Mouse (Mus musculus): Measurements from ENCODE around the gene Ap1b1. TPM values are rescaled to one million over a fixed set of nuclear protein-coding genes. Genes with fewer than 3 reads are reported as not detected.
A peak's percentile ranks its signal among the peaks of the same experiment; 100 is the strongest.

Ap1b1 gene
- polyA plus RNA-seq, 1 experiment from 2014 or later: 127 TPM

DNA sequence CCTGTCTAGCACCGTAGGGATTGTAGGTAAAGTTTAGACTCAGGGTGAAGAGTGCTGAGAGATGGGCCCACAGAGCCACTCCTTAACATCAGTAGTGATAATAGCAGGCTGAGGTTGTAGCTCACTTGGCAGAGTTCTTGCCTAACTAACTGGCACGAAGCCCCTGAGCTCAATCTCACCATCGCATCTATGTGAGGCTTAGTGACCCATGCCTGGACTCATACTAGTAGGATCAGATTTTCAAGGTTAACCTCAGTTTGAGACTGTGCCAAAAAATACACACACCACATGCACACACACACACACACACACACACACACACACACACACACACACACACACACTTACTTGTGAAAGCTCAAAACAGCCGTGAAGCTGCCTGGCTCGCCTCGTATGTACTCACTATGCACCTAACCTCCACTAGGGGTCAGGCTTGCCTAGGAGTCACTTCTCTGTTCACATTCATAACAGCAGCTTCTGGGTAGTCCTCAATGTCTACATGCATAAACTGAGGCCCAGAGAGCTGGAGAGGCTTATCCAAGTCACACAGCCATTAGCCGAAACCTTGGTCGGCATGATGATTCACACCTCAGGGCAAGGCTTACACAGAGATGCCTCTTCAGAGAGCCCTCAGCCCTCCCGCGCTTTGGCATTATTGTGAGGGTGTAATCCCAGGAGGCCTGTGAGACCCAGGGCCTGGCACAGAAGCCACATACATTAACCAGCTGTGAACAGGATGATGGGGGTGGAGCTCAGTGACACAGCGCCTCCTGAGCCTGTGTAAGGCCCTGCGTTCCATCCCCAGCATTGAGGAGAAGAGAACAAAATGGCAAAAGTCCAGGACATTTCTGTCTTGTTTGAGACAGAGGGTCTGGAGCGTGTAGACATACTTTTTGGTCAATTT, 13.4 kb upstream of the Ap1b1 start:
- Histone ChIP-seq H3K4me3 (ENCODE audit: inconsistent target) (no peak overlapping the region), H3K27ac (no peak overlapping the region), H3K36me3 (ENCODE audit: inconsistent target) (no peaks in the 10 kb centered on the region), H3K79me2 (ENCODE audit: inconsistent target) (no peaks in the 10 kb centered on the region)
- 55% methylated on average over 12 of the region's 13 CpGs for WGBS (ENCODE audit: missing documents)

DNA sequence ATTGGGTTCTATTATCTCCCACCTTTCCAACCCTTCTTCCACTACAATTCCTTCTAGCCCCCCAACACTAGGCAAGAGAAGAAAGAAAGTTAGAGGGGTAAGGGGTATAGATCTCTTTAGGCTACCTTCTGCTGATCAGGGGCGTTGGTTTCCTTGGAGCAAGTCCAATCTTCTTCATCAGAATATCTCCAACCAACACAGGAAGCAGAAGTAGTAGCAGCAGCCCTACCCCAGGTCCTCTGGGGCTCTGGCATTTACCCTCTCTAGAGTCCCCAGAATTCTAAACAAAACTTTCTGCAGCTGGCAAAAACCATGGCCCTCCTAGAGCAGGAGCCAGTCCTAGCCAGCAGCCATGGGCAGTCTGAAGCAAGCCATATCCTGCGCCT, 12.8 kb upstream of the Ap1b1 start:
- 45% methylated on average over 2 of the region's 2 CpGs for WGBS (ENCODE audit: missing documents)
- Histone ChIP-seq H3K27ac (peak overlapping the region; percentile 27; the same call in 1 of the 2 replicates), H3K36me3 (ENCODE audit: inconsistent target) (no peaks in the 10 kb centered on the region), H3K79me2 (ENCODE audit: inconsistent target) (no peaks in the 10 kb centered on the region), H3K4me3 (ENCODE audit: inconsistent target) (no peak overlapping the region)

DNA sequence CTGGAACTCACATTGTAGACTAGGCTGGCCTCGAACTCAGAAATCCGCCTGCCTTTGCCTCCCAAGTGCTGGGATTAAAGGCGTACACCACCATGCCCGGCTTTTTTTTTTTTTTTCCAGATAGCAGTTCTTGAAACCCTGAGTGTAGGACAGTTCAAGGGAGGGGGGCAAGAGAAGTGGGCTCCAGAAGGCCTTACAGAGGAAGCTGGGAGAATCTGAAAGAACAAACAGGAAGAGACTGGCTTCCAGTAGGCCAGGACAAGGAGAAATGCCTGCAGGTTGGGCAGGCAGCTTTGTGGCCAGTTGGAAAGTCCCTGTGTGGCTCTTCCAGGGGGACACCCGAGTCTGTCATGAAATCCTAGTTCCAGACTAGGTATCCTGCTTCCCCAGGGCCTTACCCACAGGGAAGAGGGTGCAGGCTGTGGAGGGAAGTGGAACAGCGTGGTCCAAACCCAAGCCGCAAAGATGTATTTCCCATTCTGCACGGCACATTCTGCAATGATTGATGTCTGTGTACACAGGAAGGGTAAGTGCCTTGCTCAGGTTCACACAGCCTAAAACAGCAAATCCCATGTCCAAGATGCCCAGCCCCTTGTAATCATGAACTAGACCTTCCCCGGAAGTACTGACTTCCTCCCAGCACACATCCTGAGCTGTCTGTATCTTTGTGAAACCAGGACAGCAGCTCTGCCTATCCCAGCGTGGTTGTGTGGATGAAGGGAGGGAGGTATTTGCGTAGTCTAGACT, 12.1 kb upstream of the Ap1b1 start:
- Histone ChIP-seq H3K27ac (peak overlapping the region; percentile 27), H3K79me2 (ENCODE audit: inconsistent target) (no peaks in the 10 kb centered on the region), H3K36me3 (ENCODE audit: inconsistent target) (no peaks in the 10 kb centered on the region), H3K4me3 (ENCODE audit: inconsistent target) (no peak overlapping the region)
- 32% methylated on average over 11 of the region's 11 CpGs for WGBS (ENCODE audit: missing documents)

DNA sequence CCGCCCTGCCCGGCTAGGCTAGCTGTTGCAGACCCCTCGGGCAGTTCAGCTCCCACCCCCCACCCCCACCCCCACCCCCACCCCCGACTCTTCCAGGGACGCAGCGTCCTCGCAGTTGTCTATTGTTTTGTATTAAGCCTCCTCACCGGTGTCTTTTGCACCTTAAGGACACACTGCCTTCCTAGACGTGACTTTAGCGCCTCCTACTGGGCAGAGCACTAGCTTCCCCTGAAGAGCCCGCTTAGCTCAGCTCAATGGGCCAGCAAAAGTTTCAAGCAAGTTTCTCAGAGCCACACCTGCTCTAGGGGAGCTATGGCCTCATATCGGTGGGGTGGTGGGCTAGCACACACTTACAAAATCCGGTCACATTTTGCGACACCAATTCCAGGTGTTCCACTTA, 11.0 kb upstream of the Ap1b1 start:
- WGBS (ENCODE audit: missing documents): 20% methylated on average over 12 of the region's 14 CpGs
- no peak overlapping the region for H3K27ac ChIP-seq
- H3K4me3 ChIP-seq (ENCODE audit: inconsistent target): no peak overlapping the region
- H3K79me2 ChIP-seq (ENCODE audit: inconsistent target): no peaks in the 10 kb centered on the region
- no peaks in the 10 kb centered on the region for H3K36me3 ChIP-seq (ENCODE audit: inconsistent target)

DNA sequence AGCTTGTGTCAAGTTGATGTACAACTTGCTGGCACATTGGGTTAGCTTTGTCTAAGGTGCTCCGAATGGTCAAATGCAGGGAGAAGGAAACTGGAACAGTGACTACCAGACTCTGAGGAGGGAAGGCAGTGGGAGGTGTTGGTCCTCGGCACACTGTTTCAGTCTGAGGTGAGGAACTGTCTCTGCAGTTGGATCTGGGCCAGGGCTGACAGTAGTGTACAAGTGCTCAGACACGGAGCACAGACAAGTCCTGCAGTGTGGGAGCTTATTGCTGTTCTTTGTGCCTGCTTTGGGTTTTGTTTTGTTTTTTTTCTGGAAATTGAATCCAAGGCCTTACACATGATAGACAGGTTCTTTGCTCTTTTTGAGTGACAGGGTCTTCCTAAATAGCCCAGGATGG, 3.6 kb upstream of the Ap1b1 start:
- H3K27ac ChIP-seq: no peak overlapping the region
- WGBS (ENCODE audit: missing documents): 84% methylated on average over 3 of the region's 3 CpGs
- H3K4me3 ChIP-seq (ENCODE audit: inconsistent target): no peak overlapping the region
- no peaks in the 10 kb centered on the region for H3K36me3 ChIP-seq (ENCODE audit: inconsistent target)
- peaks cover 12% of the 10 kb centered on the region for H3K79me2 ChIP-seq (ENCODE audit: inconsistent target)

DNA sequence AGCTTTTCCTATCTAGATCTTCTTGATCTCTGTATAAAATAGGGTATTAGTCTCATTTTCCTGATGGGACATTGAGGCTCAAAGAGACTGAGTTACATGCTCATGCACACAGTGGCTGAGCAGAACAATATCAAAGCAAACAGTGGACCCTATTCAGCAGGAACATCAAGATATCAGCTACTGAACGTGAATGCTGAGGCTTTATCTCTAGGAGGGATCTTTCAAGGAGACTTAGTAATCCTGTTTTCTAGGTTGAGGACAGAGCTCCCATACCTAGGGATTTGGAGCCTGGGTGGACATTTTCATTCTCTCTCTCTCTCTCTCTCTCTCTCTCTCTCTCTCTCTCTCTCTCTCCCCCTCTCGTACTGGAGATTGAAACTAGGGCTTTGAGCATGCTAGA, 3.1 kb upstream of the Ap1b1 start:
- Histone ChIP-seq H3K4me3 (ENCODE audit: inconsistent target) (no peak overlapping the region), H3K27ac (no peak overlapping the region), H3K36me3 (ENCODE audit: inconsistent target) (no peaks in the 10 kb centered on the region), H3K79me2 (ENCODE audit: inconsistent target) (peaks cover 18% of the 10 kb centered on the region)
- 90% methylated on average over 2 of the region's 2 CpGs for WGBS (ENCODE audit: missing documents)

DNA sequence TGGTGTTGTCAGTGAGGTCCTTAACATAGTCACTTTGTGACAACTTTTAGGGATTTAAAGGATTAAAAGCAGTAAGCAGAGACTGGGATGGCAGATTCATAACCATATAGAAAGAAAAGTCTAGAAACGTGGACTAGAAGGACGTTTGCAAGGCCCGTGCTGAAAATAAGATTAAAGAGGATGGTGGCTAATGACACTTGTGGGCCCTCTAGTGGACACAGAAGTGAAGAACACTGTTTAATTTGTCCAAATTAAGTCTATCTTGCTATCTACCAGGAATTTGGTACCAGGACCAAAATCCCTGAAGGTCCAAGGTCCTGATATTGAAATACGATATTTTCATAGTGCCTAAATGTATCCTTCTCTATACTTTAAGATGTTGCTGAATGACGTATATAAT, 2.4 kb upstream of the Ap1b1 start:
- WGBS (ENCODE audit: missing documents): 6% methylated on average over 5 of the region's 5 CpGs

DNA sequence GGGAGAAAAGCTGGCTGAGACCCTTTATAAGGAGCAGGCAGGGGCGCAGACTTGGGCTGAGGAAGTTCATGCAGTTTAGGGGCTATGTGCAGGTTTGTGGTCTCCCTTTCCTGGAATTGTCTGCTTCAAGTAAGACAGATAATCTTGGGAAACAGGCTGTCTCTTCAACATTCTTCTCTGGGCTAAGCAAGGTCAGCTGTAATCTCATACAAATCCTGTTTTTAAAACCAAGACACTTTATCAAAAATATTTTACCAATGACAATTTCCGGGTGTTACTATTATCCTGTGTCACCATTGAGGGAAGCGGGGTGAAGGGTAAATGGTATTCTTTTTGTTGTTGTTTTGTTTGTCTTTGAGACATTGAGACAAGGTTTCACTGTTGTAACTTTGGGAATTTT, 1.8 kb upstream of the Ap1b1 start:
- no peak overlapping the region for H3K27ac ChIP-seq
- H3K79me2 ChIP-seq (ENCODE audit: inconsistent target): peaks cover 27% of the 10 kb centered on the region
- peaks cover under 1% of the 10 kb centered on the region; the same call in 1 of the 2 replicates for H3K36me3 ChIP-seq (ENCODE audit: inconsistent target)
- H3K4me3 ChIP-seq (ENCODE audit: inconsistent target): no peak overlapping the region
- WGBS (ENCODE audit: missing documents): 93% methylated on average over 3 of the region's 3 CpGs

More for the DNA sequence above, 2.4 kb upstream of the Ap1b1 start:
- Histone ChIP-seq H3K36me3 (ENCODE audit: inconsistent target) (no peaks in the 10 kb centered on the region), H3K4me3 (ENCODE audit: inconsistent target) (no peak overlapping the region), H3K79me2 (ENCODE audit: inconsistent target) (peaks cover 21% of the 10 kb centered on the region), H3K27ac (no peak overlapping the region)

DNA sequence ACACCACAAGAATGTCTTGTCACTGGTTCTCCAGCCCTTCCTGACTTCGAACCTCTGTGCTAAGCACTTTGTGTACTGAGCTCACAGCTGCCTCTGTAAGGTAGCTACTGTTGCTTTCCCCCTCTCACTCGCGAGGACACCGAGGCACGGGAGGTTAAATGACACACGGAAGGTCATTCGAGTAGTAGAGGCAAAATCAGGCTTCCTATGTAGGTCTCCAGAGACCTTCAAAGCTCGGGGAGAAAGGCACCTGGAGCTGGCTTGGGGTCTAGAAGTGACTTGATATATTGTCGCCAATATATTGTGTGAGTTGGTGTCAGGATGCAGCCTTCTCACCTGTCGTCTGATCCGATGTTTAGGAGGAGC, 846 bp downstream of the Ap1b1 start:
- Histone ChIP-seq H3K27ac (peak overlapping the region; percentile 62), H3K36me3 (ENCODE audit: inconsistent target) (peaks cover 19% of the 10 kb centered on the region; the same call in 1 of the 2 replicates), H3K4me3 (ENCODE audit: inconsistent target) (peak overlapping the region; percentile 68), H3K79me2 (ENCODE audit: inconsistent target) (peaks cover 53% of the 10 kb centered on the region)
- whole genome bisulfite sequencing (ENCODE audit: missing documents): 37% methylated on average over 11 of the region's 11 CpGs

DNA sequence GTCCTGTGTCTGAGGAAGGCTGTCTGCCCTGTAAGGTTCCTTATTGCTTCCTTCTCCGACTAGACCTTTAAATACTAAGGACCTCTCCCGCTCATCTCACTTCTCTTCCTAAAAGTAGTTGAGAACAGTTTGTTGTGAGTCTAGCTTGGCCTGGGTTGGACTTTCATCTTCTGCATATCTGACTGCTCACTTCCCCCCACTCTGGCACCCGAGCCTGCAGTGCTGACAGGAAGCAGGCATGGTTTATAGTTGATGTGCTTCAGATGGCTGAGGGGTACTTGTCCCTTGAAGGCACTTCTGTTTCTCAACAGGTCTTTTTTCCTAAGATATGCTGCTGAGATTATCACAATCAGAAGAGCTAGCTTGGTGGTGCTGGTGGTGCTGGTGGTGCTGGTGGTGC, 2.6 kb downstream of the Ap1b1 start:
- 8% methylated on average over 3 of the region's 3 CpGs for WGBS (ENCODE audit: missing documents)
- Histone ChIP-seq H3K27ac (peak overlapping the region; percentile 62), H3K36me3 (ENCODE audit: inconsistent target) (peaks cover 23% of the 10 kb centered on the region; the same call in 1 of the 2 replicates), H3K4me3 (ENCODE audit: inconsistent target) (no peak overlapping the region), H3K79me2 (ENCODE audit: inconsistent target) (peaks cover 71% of the 10 kb centered on the region)

DNA sequence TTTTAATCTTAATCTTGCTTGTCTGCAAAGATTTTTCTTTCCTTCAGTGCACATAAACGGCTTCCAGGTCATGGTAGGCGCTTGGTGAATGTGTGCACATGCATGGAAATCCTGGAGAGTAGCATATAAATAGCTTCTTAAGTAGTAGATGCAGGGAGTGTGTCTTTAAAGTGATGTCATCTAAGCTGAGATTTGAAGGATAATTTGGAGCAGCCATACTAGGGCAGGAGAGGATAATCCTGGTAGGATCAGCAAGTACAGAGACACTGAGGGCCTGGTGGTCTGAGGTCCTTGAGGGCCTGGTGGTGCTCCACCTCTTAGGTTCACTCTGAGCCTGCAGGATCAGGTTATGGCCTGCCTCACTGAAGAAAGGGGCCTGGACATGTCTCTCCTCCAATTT, 5.8 kb downstream of the Ap1b1 start:
- no peak overlapping the region for H3K4me3 ChIP-seq (ENCODE audit: inconsistent target)
- H3K79me2 ChIP-seq (ENCODE audit: inconsistent target): peaks cover 96% of the 10 kb centered on the region
- H3K27ac ChIP-seq: no peak overlapping the region
- H3K36me3 ChIP-seq (ENCODE audit: inconsistent target): peaks cover 23% of the 10 kb centered on the region; the same call in 1 of the 2 replicates
- WGBS (ENCODE audit: missing documents): 100% methylated on average over 2 of the region's 2 CpGs

DNA sequence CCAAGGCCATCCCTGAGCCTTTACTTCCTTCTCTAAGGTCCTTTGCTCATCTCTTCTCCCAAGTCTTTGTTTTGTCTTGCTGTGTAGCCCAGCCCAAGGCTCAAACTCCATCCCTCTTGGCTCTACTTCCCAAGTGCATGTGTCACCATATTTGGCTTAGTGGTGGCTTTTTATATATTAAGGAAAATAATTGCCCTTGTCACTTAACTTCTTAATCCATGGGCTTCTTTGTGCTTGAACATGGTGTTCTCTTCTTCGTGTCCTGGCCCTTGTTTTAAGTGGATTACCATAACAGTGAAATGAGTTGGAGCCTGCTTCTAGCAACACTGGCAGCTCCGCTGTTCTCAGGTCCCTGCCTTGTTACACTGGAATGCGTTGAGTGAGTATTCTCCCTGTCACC, 9.1 kb downstream of the Ap1b1 start:
- peaks cover 15% of the 10 kb centered on the region; the same call in 1 of the 2 replicates for H3K36me3 ChIP-seq (ENCODE audit: inconsistent target)
- 90% methylated on average over 3 of the region's 3 CpGs for WGBS (ENCODE audit: missing documents)
- no peak overlapping the region for H3K27ac ChIP-seq
- H3K4me3 ChIP-seq (ENCODE audit: inconsistent target): no peak overlapping the region
- H3K79me2 ChIP-seq (ENCODE audit: inconsistent target): peaks cover 99% of the 10 kb centered on the region

DNA sequence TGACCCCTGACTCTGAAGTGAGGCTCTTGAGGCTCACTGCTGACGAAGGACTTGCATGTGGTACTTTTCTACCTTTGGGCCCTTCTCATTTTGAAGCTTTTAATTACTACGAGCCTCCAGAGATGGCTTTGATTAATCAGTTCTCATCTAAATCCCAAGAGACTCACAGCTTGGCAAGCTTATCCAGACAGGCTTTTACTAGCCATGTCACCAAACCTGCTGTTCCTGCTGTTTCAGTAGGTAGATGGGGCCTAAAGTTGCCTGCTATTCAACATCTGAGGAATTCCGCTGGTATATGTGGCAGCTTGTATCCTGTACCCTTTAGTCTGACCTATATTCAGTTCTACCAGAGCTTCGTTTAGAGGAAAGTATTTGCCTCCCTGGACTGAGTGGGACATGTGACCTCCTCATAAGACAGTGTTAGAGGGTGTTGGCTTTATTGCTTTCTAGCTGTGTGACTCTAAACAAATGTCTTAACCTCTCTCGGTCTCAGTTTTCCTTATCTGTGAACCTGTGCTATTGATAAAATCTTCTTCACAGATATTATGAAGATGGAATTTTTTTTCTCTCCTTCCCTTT, 10.1 kb downstream of the Ap1b1 start:
- Histone ChIP-seq H3K27ac (no peak overlapping the region), H3K79me2 (ENCODE audit: inconsistent target) (peaks cover 99% of the 10 kb centered on the region), H3K4me3 (ENCODE audit: inconsistent target) (no peak overlapping the region), H3K36me3 (ENCODE audit: inconsistent target) (peaks cover 23% of the 10 kb centered on the region; the same call in 1 of the 2 replicates)
- 91% methylated on average over 5 of the region's 5 CpGs for WGBS (ENCODE audit: missing documents)

DNA sequence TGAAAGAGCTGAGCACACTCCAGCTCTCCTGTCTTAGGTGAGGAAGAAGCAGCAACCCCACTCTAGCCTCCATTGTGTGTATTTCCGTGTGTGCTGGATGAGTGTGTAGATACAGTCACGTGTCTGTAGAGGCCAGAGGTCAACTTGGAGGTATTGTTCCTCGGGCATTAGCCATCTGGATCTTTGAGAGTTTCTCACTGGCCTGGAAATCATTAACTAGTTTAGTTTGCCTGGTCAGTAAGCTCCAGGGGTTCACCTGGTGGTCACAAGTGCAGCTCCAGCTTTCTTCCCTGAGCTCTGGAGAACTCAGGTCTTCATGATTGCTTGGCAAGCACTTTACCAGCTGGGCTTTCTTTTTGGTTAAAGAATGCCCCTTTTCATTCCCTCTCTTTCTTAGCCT, 11.7 kb downstream of the Ap1b1 start:
- peaks cover 99% of the 10 kb centered on the region for H3K79me2 ChIP-seq (ENCODE audit: inconsistent target)
- no peak overlapping the region for H3K4me3 ChIP-seq (ENCODE audit: inconsistent target)
- H3K36me3 ChIP-seq (ENCODE audit: inconsistent target): peaks cover 28% of the 10 kb centered on the region
- WGBS (ENCODE audit: missing documents): 95% methylated on average over 3 of the region's 3 CpGs
- no peak overlapping the region for H3K27ac ChIP-seq

DNA sequence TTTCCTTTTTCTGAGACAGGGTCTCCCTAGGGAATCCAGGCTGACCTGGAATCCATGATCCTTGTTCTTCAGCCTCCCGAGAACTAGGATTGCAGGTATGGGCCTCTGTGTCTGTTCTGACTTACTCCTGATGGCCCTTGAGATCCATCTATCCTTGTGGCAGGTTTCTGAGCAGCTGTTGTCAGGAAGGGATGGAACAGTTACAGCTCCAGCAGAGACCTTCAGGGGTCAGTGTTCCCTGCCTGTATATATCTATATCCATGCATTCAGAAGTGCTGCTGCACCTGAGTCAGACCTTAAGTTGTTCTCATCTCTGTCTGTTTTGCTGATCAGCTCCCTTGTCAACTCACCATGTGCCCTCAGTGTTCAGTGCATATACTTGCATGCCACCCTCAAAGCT, 12.1 kb downstream of the Ap1b1 start:
- Histone ChIP-seq H3K4me3 (ENCODE audit: inconsistent target) (no peak overlapping the region), H3K79me2 (ENCODE audit: inconsistent target) (peaks cover 99% of the 10 kb centered on the region), H3K27ac (peak overlapping the region; percentile 15; the same call in 1 of the 2 replicates), H3K36me3 (ENCODE audit: inconsistent target) (peaks cover 32% of the 10 kb centered on the region)
- 100% methylated on average over 1 of the region's 1 CpGs for WGBS (ENCODE audit: missing documents)

Measured in macrophage (primary cell).